Mouse (Mus musculus): ENCODE data around the gene Echs1.

- TF ChIP-seq CTCF (IDR thresholded peaks at IDR 0.05; ENCODE audit: insufficient read depth, low read depth, low read length) = no peak
- TF ChIP-seq POLR2A (IDR thresholded peaks at IDR 0.05; ENCODE audit: insufficient read depth, low read depth, low read length) = no peak
These were observed 20.2 kb downstream of the Echs1 start for GRCm38 (mm10) chr7:140096055-140096454.

Data from olfactory bulb, adult 2 months (tissue).